Mouse (Mus musculus) hindbrain, embryonic 14.5 days (tissue): ENCODE results near the gene Csrnp3. TPM values are rescaled to one million over a fixed set of nuclear protein-coding genes. Genes with fewer than 3 reads are reported as not detected.

ENCODE experiments used
- ATAC-seq: fragments of 200-750 bp; cut with Nextera tagmentation; 2 replicates; pipeline ENCODE4 v1.8.0; 2017; ENCODE audit warnings: moderate number of reproducible peaks, mild to moderate bottlenecking, moderate TSS enrichment, moderate library complexity; ENCODE audit not compliant: low FRiP score
- DNase-seq: peaks from one replicate; pipeline ENCODE4 v3.0.0-alpha.2; 2015; ENCODE audit warnings: low spot score
- H3K27ac ChIP-seq: fragments of 300-500 bp; sonication (generic); 2 replicates; pipeline ENCODE4 v1.5.1; 2014; ENCODE audit warnings: mild to moderate bottlenecking, moderate library complexity
- H3K27me3 ChIP-seq: fragments of 300-500 bp; sonication (generic); 2 replicates; pipeline ENCODE4 v1.6.1; 2014; ENCODE audit warnings: mild to moderate bottlenecking, low read length, mixed read lengths; ENCODE audit not compliant: control insufficient read depth, insufficient read depth
- H3K36me3 ChIP-seq: fragments of 300-500 bp; sonication (generic); replicated peaks from 2 replicates; pipeline ENCODE4 v1.6.1; 2014; ENCODE audit not compliant: control insufficient read depth, insufficient read depth
- H3K4me1 ChIP-seq: fragments of 300-500 bp; sonication (generic); replicated peaks from 2 replicates; pipeline ENCODE4 v1.6.1; 2014; ENCODE audit warnings: antibody characterized with exemption, low read length, mixed read lengths; ENCODE audit not compliant: control insufficient read depth, insufficient read depth
- H3K4me2 ChIP-seq: fragments of 300-500 bp; sonication (generic); replicated peaks from 2 replicates; pipeline ENCODE4 v1.6.1; 2014; ENCODE audit warnings: mild to moderate bottlenecking, moderate library complexity
- H3K4me3 ChIP-seq: fragments of 300-500 bp; sonication (generic); replicated peaks from 2 replicates; pipeline ENCODE4 v1.5.1; 2014; ENCODE audit warnings: mild to moderate bottlenecking, low read length
- H3K9ac ChIP-seq: fragments of 300-500 bp; sonication (generic); 2 replicates; pipeline ENCODE4 v1.6.1; 2014
- H3K9me3 ChIP-seq: fragments of 300-500 bp; sonication (generic); 2 replicates; pipeline ENCODE4 v1.6.1; 2016; ENCODE audit warnings: low read length; ENCODE audit not compliant: control insufficient read depth
- WGBS: fragments of 180-500 bp; shearing (Covaris S2); extraction: QIAGEN DNeasy Blood & Tissue Kit; methylation state at CpG from one replicate; pipeline ENCODE4 v1.1.7; 2014; 5-methylcytosine and 5-hydroxymethylcytosine counted together
- polyA plus RNA-seq: library from polyadenylated mRNA; unstranded; fragments of >200 nt; fragmentation: Nextera tagmentation; extraction: Ambion mirVana; gene quantifications from 2 replicates; pipeline ENCODE4 v1.2.1, GENCODE M21; 2014

Csrnp3 gene
- polyA plus RNA-seq, 1 experiment from 2014 or later = 56.0 TPM

DNA sequence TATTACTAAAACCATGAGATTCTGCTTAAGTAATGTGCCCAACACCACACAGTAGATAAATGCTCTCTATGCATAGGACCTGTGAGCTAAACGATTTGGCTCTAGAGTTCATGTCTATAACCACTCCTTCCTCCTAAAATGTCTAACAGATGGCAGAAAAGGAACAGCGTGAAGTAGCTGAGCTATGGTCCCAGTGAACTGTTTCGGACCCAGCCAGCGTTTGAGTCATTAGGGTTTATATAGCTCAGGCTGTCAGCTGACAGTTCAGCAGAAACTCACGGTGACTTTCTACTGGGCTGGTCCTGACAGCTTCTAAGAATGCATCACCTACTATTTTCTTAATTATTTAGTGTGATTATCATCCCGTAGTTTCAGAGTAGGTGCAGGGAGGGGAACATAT, 141.5 kb downstream of the Csrnp3 start:
- 71% methylated on average over 6 of the region's 6 CpGs for WGBS
- H3K27ac ChIP-seq = no peak overlapping the region
- H3K9ac ChIP-seq = no peak overlapping the region
- no peaks in the 10 kb centered on the region for H3K36me3 ChIP-seq
- ATAC-seq (no peak), DNase-seq (no peak)
- no peak overlapping the region for H3K4me3 ChIP-seq
- 0 out of 2 replicates have a peak, but pooled peaks cover 3% of the 10 kb centered on the region for H3K4me1 ChIP-seq
- H3K9me3 ChIP-seq = no peaks in the 10 kb centered on the region
- H3K4me2 ChIP-seq = no peak overlapping the region
- H3K27me3 ChIP-seq = no peaks in the 10 kb centered on the region

DNA sequence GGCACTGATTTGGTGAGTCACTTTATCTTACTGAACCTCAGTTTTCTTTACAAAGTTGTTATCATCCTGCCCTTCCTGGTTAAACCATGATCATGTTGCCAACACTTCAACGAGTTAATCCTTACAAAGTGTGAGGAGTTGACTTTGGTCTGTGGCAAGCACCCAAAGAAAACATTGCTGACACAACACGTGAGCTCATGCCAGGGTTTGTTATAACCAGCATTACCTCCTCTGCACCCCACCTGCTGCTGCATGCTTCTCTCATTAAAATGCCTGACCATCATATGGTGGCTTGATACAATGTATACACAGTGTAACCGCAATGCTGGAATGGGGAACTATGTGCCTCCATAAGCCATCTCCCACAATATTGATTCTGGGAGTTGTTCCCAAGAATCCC, 142.0 kb downstream of the Csrnp3 start:
- no peaks in the 10 kb centered on the region for H3K36me3 ChIP-seq
- no peak for DNase-seq
- no peak overlapping the region for H3K4me2 ChIP-seq
- H3K27me3 ChIP-seq = no peaks in the 10 kb centered on the region
- no peak overlapping the region for H3K27ac ChIP-seq
- ATAC-seq = no peak
- H3K4me1 ChIP-seq = peaks cover 7% of the 10 kb centered on the region
- H3K4me3 ChIP-seq = no peak overlapping the region
- H3K9me3 ChIP-seq = no peaks in the 10 kb centered on the region
- no peak overlapping the region for H3K9ac ChIP-seq
- 78% methylated on average over 3 of the region's 3 CpGs for WGBS

DNA sequence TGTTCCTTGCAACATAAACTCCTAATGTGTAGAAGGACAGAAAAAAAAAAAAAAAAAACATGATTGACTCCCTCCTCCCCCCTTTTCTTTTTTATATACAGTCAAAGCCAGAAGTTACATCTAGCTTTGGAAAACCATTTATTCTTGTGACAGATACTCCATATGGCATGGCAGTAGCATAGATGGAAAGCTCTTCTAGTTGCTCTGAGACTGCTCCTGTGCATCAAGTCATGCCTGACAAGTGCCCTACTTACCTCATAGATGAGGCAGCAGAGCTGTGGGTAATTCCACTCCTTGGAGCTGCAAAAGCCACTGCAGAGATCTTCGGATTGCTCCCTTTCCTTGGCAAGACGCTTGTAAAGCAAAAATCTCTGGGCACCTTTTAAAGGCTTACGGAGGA, 143.2 kb downstream of the Csrnp3 start:
- Histone ChIP-seq H3K27me3 (no peaks in the 10 kb centered on the region), H3K9ac (no peak overlapping the region), H3K4me3 (no peak overlapping the region), H3K27ac (peak overlapping the region; percentile 47; the same call in 1 of the 2 replicates), H3K4me1 (peaks cover 19% of the 10 kb centered on the region), H3K36me3 (no peaks in the 10 kb centered on the region), H3K4me2 (no peak overlapping the region), H3K9me3 (no peaks in the 10 kb centered on the region)
- DNase-seq (no peak), ATAC-seq (no peak)
- 90% methylated on average over 3 of the region's 3 CpGs for WGBS

DNA sequence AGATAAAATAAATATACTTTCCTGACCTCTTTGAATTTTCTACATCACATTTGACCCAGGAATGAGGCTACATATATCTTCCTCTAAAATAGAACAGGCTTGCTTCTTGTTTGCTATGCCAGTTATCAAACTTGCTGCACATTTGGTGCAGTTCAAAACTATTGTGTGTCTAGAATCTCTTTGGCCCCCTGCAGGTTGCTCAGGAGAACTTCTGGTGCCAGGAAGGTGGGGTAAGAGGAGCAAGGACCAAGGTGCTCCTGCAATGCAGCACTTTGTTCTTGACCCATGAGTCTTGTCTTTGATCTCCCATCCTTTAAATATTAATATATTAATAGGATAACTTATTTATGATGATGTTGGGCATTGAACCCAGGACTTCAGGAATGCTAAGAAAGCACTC, 144.5 kb downstream of the Csrnp3 start:
- ATAC-seq (no peak), DNase-seq (no peak)
- Histone ChIP-seq H3K4me2 (no peak overlapping the region), H3K27me3 (no peaks in the 10 kb centered on the region), H3K36me3 (no peaks in the 10 kb centered on the region), H3K9ac (no peak overlapping the region), H3K9me3 (no peaks in the 10 kb centered on the region), H3K4me3 (no peak overlapping the region), H3K4me1 (peaks cover 31% of the 10 kb centered on the region), H3K27ac (no peak overlapping the region)

DNA sequence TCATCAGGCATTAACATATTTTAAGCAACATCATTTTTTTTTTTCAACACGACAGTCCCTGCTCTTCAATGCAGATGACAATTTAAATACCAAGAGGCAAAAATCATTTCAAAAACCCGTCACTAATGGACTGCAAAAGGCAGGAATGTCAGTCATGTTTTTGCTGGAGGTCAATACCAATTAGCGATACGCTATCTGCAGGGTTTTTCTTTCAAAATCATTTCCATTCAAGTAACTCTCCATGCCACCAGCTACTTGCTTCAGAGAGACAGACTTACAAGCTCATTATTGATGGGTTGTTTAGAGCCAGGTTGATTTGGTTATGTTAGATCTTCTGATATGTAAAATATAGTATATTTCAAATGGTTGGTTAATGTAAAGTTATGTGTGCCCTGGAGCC, 145.2 kb downstream of the Csrnp3 start:
- Histone ChIP-seq H3K9me3 (no peaks in the 10 kb centered on the region), H3K4me1 (peaks cover 37% of the 10 kb centered on the region), H3K27ac (no peak overlapping the region), H3K36me3 (no peaks in the 10 kb centered on the region), H3K4me3 (no peak overlapping the region), H3K4me2 (no peak overlapping the region), H3K9ac (no peak overlapping the region), H3K27me3 (no peaks in the 10 kb centered on the region)
- 40% methylated on average over 4 of the region's 4 CpGs for WGBS
- DNase-seq (no peak), ATAC-seq (no peak)

DNA sequence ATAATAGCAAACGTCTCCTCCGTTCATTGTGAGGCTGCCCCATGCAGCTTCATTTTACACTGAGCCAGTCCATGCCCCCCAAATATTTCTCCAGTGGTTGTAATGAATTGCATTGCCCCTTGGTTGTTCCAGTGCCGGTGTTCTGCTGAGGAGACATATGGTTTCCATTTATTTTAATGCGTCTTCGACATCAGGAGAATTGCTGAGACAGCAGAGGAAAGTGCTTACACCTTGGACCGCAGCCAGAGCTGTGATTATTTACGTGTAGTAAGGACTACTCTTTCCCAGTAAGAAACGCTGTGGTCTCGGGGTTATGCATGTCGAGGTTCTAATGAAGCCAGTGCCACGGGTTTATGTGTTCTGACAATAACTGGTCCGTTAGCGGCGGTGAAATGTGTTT, 147.8 kb downstream of the Csrnp3 start:
- H3K9ac ChIP-seq = 0 out of 2 replicates have a peak overlapping the region, but pooled peaks have one; percentile 40
- H3K9me3 ChIP-seq = no peaks in the 10 kb centered on the region
- no peaks in the 10 kb centered on the region for H3K36me3 ChIP-seq
- peak; percentile 51 for ATAC-seq
- peak overlapping the region; percentile 87 for H3K27ac ChIP-seq
- peak; percentile 77 for DNase-seq
- H3K4me3 ChIP-seq = no peak overlapping the region
- 13% methylated on average over 14 of the region's 14 CpGs for WGBS
- peak overlapping the region; percentile 31 for H3K4me2 ChIP-seq
- H3K27me3 ChIP-seq = no peaks in the 10 kb centered on the region
- H3K4me1 ChIP-seq = peaks cover 45% of the 10 kb centered on the region

DNA sequence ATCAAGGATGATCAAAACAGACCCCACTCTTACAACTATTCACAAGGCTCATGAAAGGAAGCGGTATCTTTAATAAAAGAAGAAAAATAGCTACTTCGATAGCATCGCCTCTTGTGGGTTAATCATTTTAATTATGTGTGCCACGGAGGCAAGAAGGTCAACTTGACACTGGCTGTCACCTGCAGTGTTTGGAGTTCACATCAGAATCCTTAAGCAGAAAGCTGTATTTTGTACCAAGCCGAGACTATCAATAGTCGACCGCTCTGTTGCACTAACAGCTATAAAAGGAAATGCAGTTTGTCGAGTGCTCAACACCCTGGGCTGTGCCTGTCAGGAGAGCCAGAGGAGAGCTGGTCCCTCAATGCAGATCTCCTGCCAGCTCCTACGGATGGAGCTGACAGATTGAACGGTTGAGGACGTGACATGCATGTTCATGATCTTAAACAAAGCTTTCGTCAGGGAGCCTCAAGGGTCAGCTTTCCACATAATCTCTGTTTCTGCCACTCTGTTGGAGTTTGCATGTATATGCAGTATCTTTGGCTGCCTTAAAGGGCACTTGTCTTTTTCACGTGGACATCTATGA, 149.4 kb downstream of the Csrnp3 start:
- H3K9me3 ChIP-seq = no peaks in the 10 kb centered on the region
- H3K27me3 ChIP-seq = no peaks in the 10 kb centered on the region
- peaks cover 54% of the 10 kb centered on the region for H3K4me1 ChIP-seq
- DNase-seq (peak; percentile 79), ATAC-seq (peak; percentile 85)
- peak overlapping the region; percentile 30 for H3K9ac ChIP-seq
- WGBS = 8% methylated on average over 13 of the region's 13 CpGs
- H3K27ac ChIP-seq = peak overlapping the region; percentile 91
- H3K4me3 ChIP-seq = no peak overlapping the region
- no peaks in the 10 kb centered on the region for H3K36me3 ChIP-seq
- H3K4me2 ChIP-seq = peak overlapping the region; percentile 32

DNA sequence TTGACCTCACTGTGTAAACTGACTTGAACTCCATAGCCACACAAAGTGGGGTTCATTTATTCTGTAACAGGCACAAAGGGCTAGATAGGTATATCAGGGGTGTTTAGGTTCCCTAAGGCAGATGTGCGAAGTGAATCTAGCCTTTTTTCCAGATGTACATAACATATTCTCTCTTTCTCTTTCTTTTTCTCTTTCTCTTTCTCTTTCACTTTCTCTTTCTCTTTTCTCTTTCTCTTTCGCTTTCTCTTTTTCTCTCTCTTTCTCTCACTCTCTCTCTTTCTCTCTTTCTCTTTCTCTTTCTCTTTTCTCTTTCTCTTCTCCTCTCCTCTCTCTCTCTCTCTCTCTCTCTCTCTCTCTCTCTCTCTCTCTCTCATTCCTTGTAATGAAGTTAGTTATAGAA, 153.2 kb downstream of the Csrnp3 start:
- Histone ChIP-seq H3K27me3 (no peaks in the 10 kb centered on the region), H3K4me1 (peaks cover 38% of the 10 kb centered on the region), H3K4me2 (no peak overlapping the region), H3K36me3 (peaks cover 16% of the 10 kb centered on the region), H3K9me3 (no peaks in the 10 kb centered on the region), H3K4me3 (no peak overlapping the region), H3K27ac (no peak overlapping the region), H3K9ac (no peak overlapping the region)
- DNase-seq (no peak), ATAC-seq (no peak)
- WGBS = 92% methylated on average over 2 of the region's 2 CpGs

DNA sequence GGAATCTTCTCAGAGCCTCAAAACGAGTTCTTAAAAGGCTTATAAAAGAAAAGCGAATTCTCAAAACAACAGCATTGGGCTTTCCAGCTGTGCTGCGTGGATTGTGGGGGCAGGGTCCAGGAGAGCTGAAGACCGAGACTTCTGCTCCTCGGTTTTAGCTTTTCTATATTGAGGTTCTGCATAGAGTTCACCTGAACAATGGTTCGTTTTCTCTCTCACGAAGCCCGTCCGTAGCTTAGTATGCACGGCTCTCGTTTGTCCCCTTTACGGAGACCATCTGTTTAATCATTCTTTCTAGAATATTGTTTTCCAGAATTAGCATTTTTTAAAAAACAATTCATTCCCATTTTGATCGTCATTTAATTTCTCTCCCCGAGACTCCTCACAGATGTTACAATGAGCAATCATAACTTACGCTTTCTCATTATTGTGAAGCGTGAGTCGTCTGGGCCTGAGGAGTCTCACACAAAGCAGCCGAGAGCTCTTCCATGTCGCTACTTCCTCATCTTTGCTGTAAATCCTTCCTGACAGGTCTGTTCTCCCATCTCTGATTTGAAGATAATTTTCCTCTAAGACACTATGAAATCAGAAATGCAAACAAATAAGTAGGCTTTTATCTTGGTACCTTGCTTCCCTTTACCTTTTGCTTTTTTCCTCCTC, 163.6 kb downstream of the Csrnp3 start:
- no peaks in the 10 kb centered on the region for H3K9me3 ChIP-seq
- ATAC-seq (no peak), DNase-seq (no peak)
- no peaks in the 10 kb centered on the region for H3K27me3 ChIP-seq
- WGBS = 48% methylated on average over 19 of the region's 19 CpGs
- peak overlapping the region; percentile 13; the same call in 1 of the 2 replicates for H3K4me2 ChIP-seq
- H3K4me1 ChIP-seq = peaks cover 8% of the 10 kb centered on the region
- H3K4me3 ChIP-seq = no peak overlapping the region
- peaks cover 25% of the 10 kb centered on the region for H3K36me3 ChIP-seq
- no peak overlapping the region for H3K9ac ChIP-seq
- H3K27ac ChIP-seq = peak overlapping the region; percentile 57
